In genomic region chr4:137527368-137527767, GRCm38 (mm10) we compare ENCODE assay signal across 20 mouse cellular contexts. TPM values are rescaled to one million over a fixed set of nuclear protein-coding genes. Genes with fewer than 3 reads are reported as not detected.
DNase-seq lines count a peak whose midpoint lies in the region; ATAC-seq and TF ChIP-seq lines count a peak whose summit lies in the region.
"Had no signal": no experiment of that assay in that cellular context is flagged by ENCODE, and none has a peak within 500 bp of the region (broad histone marks: within the 10 kb centered on the region; RNA-seq: fewer than 3 reads in every experiment).

No protein-coding gene starts in this region.

- H3K4me2 ChIP-seq in kidney, embryonic 14.5 days (replicated peaks; ENCODE audit: low read depth, low read length): no peak overlapping the region
- H3K4me2 ChIP-seq: forebrain, embryonic 13.5 days; lung, embryonic 14.5 days; midbrain, embryonic 11.5 days had no signal

- intact Hi-C loops in left cerebral cortex, postnatal 25 days (cut with DNase I): no loop called here

- H3K4me3 ChIP-seq in kidney, adult 2 months (ENCODE audit: insufficient read depth, low read depth, low read length): no peak overlapping the region
- H3K4me3 ChIP-seq in kidney, embryonic 14.5 days (ENCODE audit: low read length): no peak overlapping the region
- H3K4me3 ChIP-seq in brown adipose tissue, adult 24 weeks (ENCODE audit: insufficient read depth, low read depth, low read length): no peak overlapping the region
- H3K4me3 ChIP-seq: forebrain, embryonic 13.5 days; limb, embryonic 10.5 days had no signal

- no peak for TF ChIP-seq POLR2A in kidney, adult 2 months (IDR thresholded peaks at IDR 0.05; ENCODE audit: low read depth, low read length)

- no peaks in the 10 kb centered on the region for H3K9me3 ChIP-seq in kidney, embryonic 14.5 days (ENCODE audit: control insufficient read depth, low read length)
- H3K9me3 ChIP-seq: forebrain, embryonic 13.5 days; limb, embryonic 10.5 days had no signal

- ATAC-seq in kidney, embryonic 14.5 days (ENCODE audit: low FRiP score, low TSS enrichment): no peak
- ATAC-seq: activated CD4-positive, CD25-positive, alpha-beta regulatory T cell, adult 4 months; forebrain, embryonic 13.5 days; hindbrain, postnatal 0 days had no signal

- no peak overlapping the region for H3K27ac ChIP-seq in kidney, adult 2 months (ENCODE audit: insufficient read depth, low read depth, low read length)
- H3K27ac ChIP-seq in kidney, embryonic 14.5 days (ENCODE audit: low read depth, low read length): no peak overlapping the region
- peak overlapping the region; percentile 15 for H3K27ac ChIP-seq in brown adipose tissue, adult 24 weeks (replicated peaks; ENCODE audit: low read depth, low read length)
- H3K27ac ChIP-seq: forebrain, embryonic 13.5 days; hindbrain, postnatal 0 days; limb, embryonic 10.5 days had no signal

- H3K36me3 ChIP-seq in kidney, adult 2 months (ENCODE audit: control insufficient read depth, insufficient read depth, low read length): no peaks in the 10 kb centered on the region
- H3K36me3 ChIP-seq in kidney, embryonic 14.5 days (ENCODE audit: control insufficient read depth, insufficient read depth, low read length): peaks cover 83% of the 10 kb centered on the region

- no peak for TF ChIP-seq CTCF in kidney, adult 2 months (conservative IDR thresholded peaks at IDR 0.05; ENCODE audit: insufficient read depth, insufficient read length, low read depth, low read length)

- H3K27me3 ChIP-seq in kidney, adult 2 months (replicated peaks; ENCODE audit: control insufficient read depth, insufficient read depth, low read length): no peaks in the 10 kb centered on the region
- H3K27me3 ChIP-seq in kidney, embryonic 14.5 days (ENCODE audit: control insufficient read depth, insufficient read depth, low read length): no peaks in the 10 kb centered on the region
- H3K27me3 ChIP-seq: forebrain, embryonic 13.5 days had no signal

- H3K9ac ChIP-seq in kidney, embryonic 14.5 days (ENCODE audit: low read depth, low read length): no peak overlapping the region
- H3K9ac ChIP-seq: forebrain, embryonic 13.5 days; lung, embryonic 14.5 days had no signal

- peak; percentile 80 for DNase-seq in kidney, adult 2 months
- DNase-seq in adipocyte (ENCODE audit: low spot score): peak; percentile 10
- DNase-seq in kidney, postnatal 10 days: peak; percentile 69
- DNase-seq in left cerebral cortex, postnatal 25 days (ENCODE audit: low spot score in 2 of 2): no peak
- no peak for DNase-seq in left cerebral cortex, adult 18-20 months (ENCODE audit: low spot score in 2 of 2)
- no peak for DNase-seq in yolk sac, embryonic 10.5 days (ENCODE audit: low spot score)
- DNase-seq: cerebellum, adult 2 months; lung, embryonic 14.5 days; right cerebral cortex, postnatal 4 days; thymus, postnatal 36 days had no signal

- WGBS in kidney, adult 2 months: 44% methylated on average over 4 of the region's 4 CpGs
- 84% methylated on average over 4 of the region's 4 CpGs for whole genome bisulfite sequencing in kidney, embryonic 14.5 days

- peaks cover 2% of the 10 kb centered on the region; the same call in 1 of the 2 replicates for H3K4me1 ChIP-seq in kidney, adult 2 months (ENCODE audit: control insufficient read depth, insufficient read depth, low read length)
- H3K4me1 ChIP-seq in kidney, embryonic 14.5 days (ENCODE audit: control insufficient read depth, insufficient read depth, low read length): no peaks in the 10 kb centered on the region
- H3K4me1 ChIP-seq in brown adipose tissue, adult 24 weeks (ENCODE audit: control insufficient read depth, insufficient read depth, insufficient read length, low read length): no peaks in the 10 kb centered on the region
- H3K4me1 ChIP-seq: limb, embryonic 10.5 days had no signal

RNA-seq across cellular contexts. Expression of gene Ldlrad2, which starts 47.0 kb away (rescaled TPM):
- polyA plus RNA-seq in kidney, adult 2 months (2012; rRNA removed): not detected in 2 replicates
- polyA plus RNA-seq in kidney, embryonic 14.5 days (2014; fragmentation: Nextera tagmentation; extraction: Ambion mirVana): not detected in 2 replicates
- not detected in 2 replicates for polyA plus RNA-seq in brown adipose tissue, adult 24 weeks (2012; ENCODE audit: insufficient read depth, insufficient read length, missing spikeins)
- not detected for total RNA-seq in left cerebral cortex, postnatal 25 days (2021)
- not detected for total RNA-seq in left cerebral cortex, adult 18-20 months (2021)
- total RNA-seq: gastrocnemius, adult 18-20 months; hindbrain, postnatal 0 days; layer of hippocampus, postnatal 14 days had no signal
- polyA plus RNA-seq: activated CD4-positive, CD25-positive, alpha-beta regulatory T cell, adult 4 months; cerebellum, adult 2 months; forebrain, embryonic 13.5 days; heart, postnatal 0 days; limb, embryonic 10.5 days; lung, embryonic 14.5 days; midbrain, embryonic 11.5 days had no signal

RNA-seq across cellular contexts. Expression of gene Hspg2, which starts 58.8 kb away (rescaled TPM):
- polyA plus RNA-seq in kidney, adult 2 months (2012; rRNA removed): 29.7 and 34.7 TPM in 2 replicates
- polyA plus RNA-seq in kidney, embryonic 14.5 days (2014; fragmentation: Nextera tagmentation; extraction: Ambion mirVana): 39.6 and 56.2 TPM in 2 replicates
- polyA plus RNA-seq in brown adipose tissue, adult 24 weeks (2012; ENCODE audit: insufficient read depth, insufficient read length, missing spikeins): 32.5 and 49.7 TPM in 2 replicates
- total RNA-seq in left cerebral cortex, postnatal 25 days (2021): 1 to 10 TPM; 6.2 to 6.4 TPM
- total RNA-seq in left cerebral cortex, adult 18-20 months (2021): 1 to 10 TPM; 4.3 to 5.0 TPM
- polyA plus RNA-seq: activated CD4-positive, CD25-positive, alpha-beta regulatory T cell, adult 4 months had no signal

Comparison
In these comparisons a context has a peak if more than half of its experiments do, and no peak if none do; other contexts are left out.
1. DNase-seq: peak in kidney, adult 2 months (single experiment), adipocyte (single experiment) and kidney, postnatal 10 days (single experiment); none in left cerebral cortex, postnatal 25 days (0 of 2), left cerebral cortex, adult 18-20 months (0 of 2) and yolk sac, embryonic 10.5 days (single experiment).